Mouse (Mus musculus) lung, embryonic 14.5 days (tissue): Measurements from ENCODE around the gene Tatdn3. TPM values are rescaled to one million over a fixed set of nuclear protein-coding genes. Genes with fewer than 3 reads are reported as not detected.

ENCODE experiments used
- ATAC-seq: fragments of 200-750 bp; cut with Nextera tagmentation; 2 replicates; pipeline ENCODE4 v1.8.0; 2017; ENCODE audit warnings: mild to moderate bottlenecking, moderate TSS enrichment, moderate library complexity; ENCODE audit not compliant: insufficient read depth
- DNase-seq: peaks from one replicate; pipeline ENCODE4 v3.0.0-alpha.2; 2015
- H3K27ac ChIP-seq: fragments of 300-500 bp; sonication (generic); 2 replicates; pipeline ENCODE4 v1.5.1; 2014; ENCODE audit warnings: low read depth, mild to moderate bottlenecking, moderate library complexity
- H3K27me3 ChIP-seq: fragments of 300-500 bp; sonication (generic); 2 replicates; pipeline ENCODE4 v1.6.1; 2014; ENCODE audit warnings: low read length, control low read depth; ENCODE audit not compliant: insufficient read depth
- H3K36me3 ChIP-seq: fragments of 300-500 bp; sonication (generic); 2 replicates; pipeline ENCODE4 v1.6.1; 2014; ENCODE audit warnings: control low read depth; ENCODE audit not compliant: insufficient read depth
- H3K4me1 ChIP-seq: fragments of 300-500 bp; sonication (generic); 2 replicates; pipeline ENCODE4 v1.6.1; 2014; ENCODE audit warnings: antibody characterized with exemption, control low read depth; ENCODE audit not compliant: insufficient read depth
- H3K4me2 ChIP-seq: fragments of 300-500 bp; sonication (generic); 2 replicates; pipeline ENCODE4 v1.6.1; 2014; ENCODE audit warnings: mild to moderate bottlenecking
- H3K4me3 ChIP-seq: fragments of 300-500 bp; sonication (generic); 2 replicates; pipeline ENCODE4 v1.5.1; 2014; ENCODE audit warnings: low read depth, low read length
- H3K9ac ChIP-seq: fragments of 300-500 bp; sonication (generic); 2 replicates; pipeline ENCODE4 v1.6.1; 2014
- H3K9me3 ChIP-seq: fragments of 300-500 bp; sonication (generic); 2 replicates; pipeline ENCODE4 v1.6.1; 2016; ENCODE audit warnings: low read depth, low read length, control low read depth
- CTCF ChIP-seq: IDR thresholded peaks from 2 replicates; pipeline ENCODE4 v1.5.1; 2016; ENCODE audit warnings: antibody characterized with exemption, low read depth
- WGBS: fragments of 180-500 bp; shearing (Covaris S2); extraction: QIAGEN DNeasy Blood & Tissue Kit; methylation state at CpG from one replicate; pipeline ENCODE4 v1.1.7; 2014; 5-methylcytosine and 5-hydroxymethylcytosine counted together
- polyA plus RNA-seq: library from polyadenylated mRNA; unstranded; fragments of >200 nt; fragmentation: Nextera tagmentation; extraction: Ambion mirVana; gene quantifications from 2 replicates; pipeline ENCODE4 v1.2.1, GENCODE M21; 2014

The Tatdn3 gene
- polyA plus RNA-seq = 12.7 and 15.2 TPM in 2 replicates

DNA sequence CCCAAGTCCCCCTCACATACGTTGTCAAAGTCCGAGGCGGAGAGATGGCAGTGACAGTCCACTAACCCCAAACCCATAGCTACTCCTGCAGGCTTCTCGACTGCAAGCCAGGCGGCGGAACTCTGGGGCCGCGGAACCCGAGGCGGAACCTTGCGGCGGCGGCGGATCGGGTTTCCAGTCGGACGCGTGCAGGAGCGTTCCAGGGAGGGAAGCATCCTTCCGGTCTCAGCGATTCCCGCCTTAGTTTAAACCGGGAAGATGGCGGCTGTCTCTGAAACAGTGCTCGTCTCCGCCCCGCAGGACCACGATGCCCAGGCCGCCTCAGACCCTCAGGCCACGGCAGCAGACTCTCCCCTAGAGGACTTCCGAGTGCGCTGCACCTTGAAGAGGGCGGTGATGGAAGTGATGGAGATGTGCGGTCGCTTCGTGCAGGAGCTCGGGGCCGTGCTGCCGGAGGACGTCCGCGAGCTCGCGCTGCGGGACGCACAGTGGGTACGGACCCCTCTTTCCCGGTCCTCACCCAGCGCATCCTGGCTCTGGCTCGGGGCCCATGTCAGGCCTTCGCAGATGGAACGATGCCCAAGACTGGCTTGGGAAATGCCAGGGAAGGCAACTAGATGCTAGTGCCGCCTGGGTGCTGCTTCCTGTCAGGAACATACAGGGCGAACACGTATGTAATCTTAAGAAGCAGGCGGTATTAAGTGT, at the start of gene Tatdn3, which contains the start of gene Nsl1:
TSS of gene Tatdn3 (minus strand) at position 152 of the 705 bp plus-strand sequence.
TSS of gene Nsl1 (plus strand) at position 232 of the 705 bp plus-strand sequence.
- Histone ChIP-seq H3K27me3 (no peaks in the 10 kb centered on the region), H3K4me3 (peak within 1 kb of the TSS; percentile 89), H3K9ac (peak within 1 kb of the TSS; percentile 83), H3K4me2 (peak within 1 kb of the TSS; percentile 66), H3K4me1 (peaks cover 4% of the 10 kb centered on the region; the same call in 1 of the 2 replicates), H3K9me3 (no peaks in the 10 kb centered on the region), H3K36me3 (peaks cover 23% of the 10 kb centered on the region), H3K27ac (peak within 1 kb of the TSS; percentile 54)
- peak; percentile 95 for DNase-seq
- WGBS = under 1% methylated on average over 56 of the region's 56 CpGs
- peak; percentile 92 for ATAC-seq
- TF ChIP-seq CTCF = peak; percentile 37; the same call in 1 of the 2 replicates

DNA sequence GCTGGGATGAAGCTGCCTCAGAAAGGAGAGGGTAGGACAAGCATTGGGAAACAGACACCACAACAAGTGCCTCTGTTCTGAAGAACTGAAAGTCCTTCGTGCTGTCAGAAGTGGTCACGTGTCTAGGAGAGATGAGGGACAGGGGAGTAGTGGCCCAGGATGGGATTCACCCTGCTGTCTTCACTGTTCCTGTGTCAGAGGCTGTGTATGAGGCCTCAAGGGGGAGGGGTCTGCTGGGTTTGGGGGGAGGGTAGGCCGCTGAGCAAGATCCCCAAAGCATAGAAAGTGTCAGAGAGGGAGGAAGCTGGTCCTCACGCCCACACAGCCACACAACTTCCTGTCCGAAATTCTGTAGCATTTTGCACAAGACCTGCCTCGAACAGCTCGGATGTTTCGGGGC, 48.4 kb upstream of the Tatdn3 start:
- WGBS = 24% methylated on average over 8 of the region's 8 CpGs
- Histone ChIP-seq H3K27ac (peak overlapping the region; percentile 0; the same call in 1 of the 2 replicates), H3K9me3 (no peaks in the 10 kb centered on the region), H3K4me1 (no peaks in the 10 kb centered on the region), H3K4me2 (no peak overlapping the region), H3K27me3 (no peaks in the 10 kb centered on the region), H3K4me3 (no peak overlapping the region), H3K36me3 (no peaks in the 10 kb centered on the region), H3K9ac (no peak overlapping the region)
- no peak for DNase-seq
- ATAC-seq = peak; percentile 74; the same call in 1 of the 2 replicates
- TF ChIP-seq CTCF = no peak

DNA sequence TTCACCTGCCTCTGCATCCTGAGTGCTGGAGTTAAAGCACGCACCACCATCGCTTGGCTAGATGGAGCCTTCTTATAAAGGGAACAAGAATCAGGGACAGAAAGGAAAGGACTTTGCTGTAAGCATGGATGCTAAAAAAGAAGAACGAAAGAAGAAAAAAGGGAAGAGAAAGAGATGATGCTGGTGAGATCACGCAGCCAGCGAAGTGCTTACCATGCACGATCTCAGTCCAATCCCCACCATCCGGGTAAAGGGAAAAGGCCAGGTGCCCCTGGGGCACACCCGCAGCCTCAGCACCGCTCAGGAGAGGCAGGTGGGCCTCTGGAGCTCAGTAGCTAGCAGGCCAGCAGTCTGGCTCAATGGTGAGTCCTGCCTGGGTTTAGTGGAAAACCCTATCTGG, 47.2 kb upstream of the Tatdn3 start:
- Histone ChIP-seq H3K4me3 (no peak overlapping the region), H3K4me2 (no peak overlapping the region), H3K9me3 (no peaks in the 10 kb centered on the region), H3K36me3 (no peaks in the 10 kb centered on the region), H3K27ac (no peak overlapping the region), H3K27me3 (no peaks in the 10 kb centered on the region), H3K4me1 (no peaks in the 10 kb centered on the region), H3K9ac (no peak overlapping the region)
- 94% methylated on average over 9 of the region's 9 CpGs for WGBS
- DNase-seq (no peak), ATAC-seq (no peak)
- TF ChIP-seq CTCF = no peak

DNA sequence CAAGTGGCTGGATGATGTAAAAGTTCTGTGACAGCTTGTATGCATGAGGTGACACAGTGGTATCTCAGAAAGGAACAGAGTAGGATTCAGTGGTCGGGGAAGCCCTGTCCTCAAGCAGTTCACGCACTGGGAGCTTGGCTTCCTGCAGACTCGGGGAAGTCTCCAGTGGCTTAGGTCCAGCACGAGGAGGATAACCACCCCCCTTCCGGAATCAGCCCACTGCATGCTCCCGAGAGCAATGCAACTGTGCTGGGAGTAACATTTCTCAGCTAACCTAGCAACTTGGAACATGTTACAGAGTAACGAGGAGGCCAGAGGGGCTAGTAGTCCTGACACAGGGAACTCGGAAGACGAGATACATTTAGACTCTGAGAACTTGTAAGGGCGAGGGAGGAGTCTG, 44.6 kb upstream of the Tatdn3 start:
- TF ChIP-seq CTCF = no peak
- H3K9me3 ChIP-seq = no peaks in the 10 kb centered on the region
- H3K4me1 ChIP-seq = no peaks in the 10 kb centered on the region
- 49% methylated on average over 10 of the region's 10 CpGs for WGBS
- no peaks in the 10 kb centered on the region for H3K36me3 ChIP-seq
- no peaks in the 10 kb centered on the region for H3K27me3 ChIP-seq
- H3K4me2 ChIP-seq = no peak overlapping the region
- H3K27ac ChIP-seq = no peak overlapping the region
- H3K4me3 ChIP-seq = no peak overlapping the region
- DNase-seq (peak; percentile 34), ATAC-seq (no peak)
- H3K9ac ChIP-seq = no peak overlapping the region

DNA sequence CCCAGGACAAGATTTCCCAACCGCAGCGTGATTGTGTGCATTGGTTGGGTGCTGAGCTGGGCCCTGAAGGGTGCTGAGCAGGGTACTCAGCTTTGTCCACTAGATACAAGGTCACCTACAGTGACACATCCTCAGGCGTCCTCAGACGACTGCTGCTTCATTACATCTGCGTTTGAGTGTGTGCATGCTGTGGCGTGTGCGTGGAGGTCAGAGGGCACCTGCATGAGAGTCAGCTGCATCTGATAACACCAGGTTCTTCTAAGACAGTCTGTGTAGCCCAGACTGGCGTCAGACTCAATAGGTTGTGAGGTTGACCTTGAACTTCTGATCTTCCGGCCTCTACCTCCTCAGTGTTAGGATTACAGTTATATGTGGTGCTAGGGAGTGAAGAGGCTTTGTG, 42.5 kb upstream of the Tatdn3 start:
- ATAC-seq (no peak), DNase-seq (no peak)
- no peaks in the 10 kb centered on the region for H3K4me1 ChIP-seq
- no peak overlapping the region for H3K9ac ChIP-seq
- H3K4me3 ChIP-seq = no peak overlapping the region
- H3K27ac ChIP-seq = no peak overlapping the region
- no peak for TF ChIP-seq CTCF
- no peaks in the 10 kb centered on the region for H3K36me3 ChIP-seq
- H3K4me2 ChIP-seq = no peak overlapping the region
- H3K27me3 ChIP-seq = no peaks in the 10 kb centered on the region
- H3K9me3 ChIP-seq = no peaks in the 10 kb centered on the region
- WGBS = 70% methylated on average over 9 of the region's 9 CpGs

DNA sequence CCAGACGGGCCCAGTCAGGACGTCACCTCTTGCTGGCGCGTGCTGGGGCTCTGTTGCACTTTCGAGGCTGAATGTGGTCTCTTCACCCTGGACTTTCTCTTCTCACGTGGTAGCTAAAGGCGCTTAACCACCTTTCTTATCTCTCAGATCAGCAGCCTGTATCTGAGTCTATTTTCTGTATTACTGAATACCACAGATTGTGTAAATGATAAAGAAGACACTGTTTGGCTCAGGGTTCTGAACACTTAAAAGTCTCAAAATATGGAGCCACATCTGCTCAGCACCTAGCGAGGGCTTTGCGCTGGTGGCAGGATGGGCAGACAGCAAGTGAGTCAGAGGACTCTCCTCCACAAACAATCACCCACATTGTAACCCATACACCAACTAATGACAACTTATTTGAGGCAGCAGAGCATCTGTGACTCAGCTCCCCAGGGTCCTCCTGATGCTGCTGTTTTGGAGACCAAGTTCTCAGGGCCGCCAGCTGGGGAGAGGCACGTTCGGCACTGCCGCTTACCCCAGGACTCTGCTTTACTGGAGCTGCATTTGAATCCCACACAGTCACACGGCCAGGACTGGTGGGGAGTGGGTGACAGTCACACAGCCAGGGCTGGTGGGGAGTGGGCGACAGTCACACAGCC, 40.1 kb upstream of the Tatdn3 start:
- H3K36me3 ChIP-seq = no peaks in the 10 kb centered on the region
- H3K4me2 ChIP-seq = no peak overlapping the region
- H3K9ac ChIP-seq = no peak overlapping the region
- H3K4me3 ChIP-seq = no peak overlapping the region
- H3K9me3 ChIP-seq = no peaks in the 10 kb centered on the region
- no peak for ATAC-seq
- TF ChIP-seq CTCF = no peak
- H3K27ac ChIP-seq = no peak overlapping the region
- H3K4me1 ChIP-seq = peaks cover 12% of the 10 kb centered on the region; the same call in 1 of the 2 replicates
- no peak for DNase-seq
- H3K27me3 ChIP-seq = peaks cover 6% of the 10 kb centered on the region; the same call in 1 of the 2 replicates
- 75% methylated on average over 15 of the region's 15 CpGs for WGBS

DNA sequence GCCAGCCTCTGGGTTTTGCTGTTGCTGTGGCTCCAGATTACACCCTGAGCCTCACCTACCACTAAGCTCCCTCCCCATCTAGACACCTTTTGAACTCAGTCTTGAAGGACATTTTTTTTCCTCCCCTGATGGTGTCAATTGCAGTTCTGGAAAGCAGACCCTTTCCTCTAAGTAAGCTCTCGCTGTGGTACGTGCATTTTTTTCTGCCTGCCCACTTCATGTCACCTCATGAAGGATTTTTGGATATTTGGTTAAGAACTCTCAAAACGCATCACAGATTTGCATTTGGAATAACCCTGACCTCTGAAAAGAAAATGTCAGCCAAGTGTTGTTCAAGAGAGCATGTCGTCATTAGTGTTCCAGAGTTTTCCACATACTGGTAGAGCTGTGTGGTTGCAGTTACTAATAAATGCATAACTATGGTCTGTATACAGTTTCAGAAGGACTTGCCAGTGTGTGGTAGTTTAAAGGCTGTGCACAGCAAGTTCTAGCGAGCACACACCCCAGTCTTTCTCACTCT, 37.1 kb upstream of the Tatdn3 start:
- H3K27me3 ChIP-seq = peaks cover 6% of the 10 kb centered on the region; the same call in 1 of the 2 replicates
- no peak overlapping the region for H3K4me3 ChIP-seq
- H3K9me3 ChIP-seq = no peaks in the 10 kb centered on the region
- ATAC-seq = no peak
- 0 out of 2 replicates have a peak overlapping the region, but pooled peaks have one; percentile 99 for H3K4me2 ChIP-seq
- 49% methylated on average over 5 of the region's 5 CpGs for WGBS
- no peak overlapping the region for H3K9ac ChIP-seq
- H3K27ac ChIP-seq = no peak overlapping the region
- H3K4me1 ChIP-seq = peaks cover 12% of the 10 kb centered on the region; the same call in 1 of the 2 replicates
- no peak for DNase-seq
- TF ChIP-seq CTCF = no peak
- no peaks in the 10 kb centered on the region for H3K36me3 ChIP-seq
